Mouse (Mus musculus) spleen, adult 18-20 months (tissue): Measurements from ENCODE around the gene Tmem121.
A peak's percentile ranks its signal among the peaks of the same experiment; 100 is the strongest.
"Not testable (repeated sequence)": the region's sequence is repeated elsewhere in the genome, so short reads cannot be mapped to it uniquely, and the experiment has no call there.

Experiments
- DNase-seq, 2 experiments: peaks; one replicate each; pipeline ENCODE4 v3.0.0; 2022; ENCODE audit warnings: mixed read lengths in 2 of 2

The Tmem121 gene

GRCm38 (mm10) chr12:113187584-113188295 lies 2.0 kb downstream of the Tmem121 start:
- peak; percentile 69 to 84 for DNase-seq

- no peak for DNase-seq
Measured at GRCm38 (mm10) chr12:113188349-113189055, 2.8 kb downstream of the Tmem121 start.

- DNase-seq = no peak
Measured at GRCm38 (mm10) chr12:113193423-113193822, 7.7 kb downstream of the Tmem121 start.

- not testable (repeated sequence) for DNase-seq
Measured at GRCm38 (mm10) chr12:113199132-113199531, 13.4 kb downstream of the Tmem121 start.

- DNase-seq = no peak
Measured at GRCm38 (mm10) chr12:113201301-113201700, 15.6 kb downstream of the Tmem121 start.

- no peak for DNase-seq
Measured at GRCm38 (mm10) chr12:113202008-113202407, 16.3 kb downstream of the Tmem121 start.

GRCm38 (mm10) chr12:113203522-113203921 lies 17.8 kb downstream of the Tmem121 start:
- no peak for DNase-seq

GRCm38 (mm10) chr12:113205251-113205942 lies 19.7 kb downstream of the Tmem121 start:
- no peak for DNase-seq

- no peak for DNase-seq
Measured at GRCm38 (mm10) chr12:113207737-113208136, 22.0 kb downstream of the Tmem121 start.

GRCm38 (mm10) chr12:113210586-113211378 lies 25.1 kb downstream of the Tmem121 start:
- no peak for DNase-seq

- no peak for DNase-seq
Measured at GRCm38 (mm10) chr12:113211772-113212171, 26.0 kb downstream of the Tmem121 start.

GRCm38 (mm10) chr12:113212326-113212924 lies 26.7 kb downstream of the Tmem121 start:
- no peak for DNase-seq

GRCm38 (mm10) chr12:113213226-113213625 lies 27.5 kb downstream of the Tmem121 start:
- DNase-seq = no peak

- no peak for DNase-seq
Measured at GRCm38 (mm10) chr12:113214072-113214808, 28.5 kb downstream of the Tmem121 start.

- no peak for DNase-seq
Measured at GRCm38 (mm10) chr12:113214972-113215666, 29.4 kb downstream of the Tmem121 start.

- peak; percentile 56 to 73 for DNase-seq
Measured at GRCm38 (mm10) chr12:113215667-113216346, 30.1 kb downstream of the Tmem121 start.

- peak; percentile 66 to 78 for DNase-seq
Measured at GRCm38 (mm10) chr12:113217306-113218242, 31.8 kb downstream of the Tmem121 start.

GRCm38 (mm10) chr12:113219867-113220266 lies 34.1 kb downstream of the Tmem121 start:
- peak; percentile 53 to 70 for DNase-seq

GRCm38 (mm10) chr12:113220447-113220846 lies 34.7 kb downstream of the Tmem121 start:
- DNase-seq = peak; percentile 65 to 75
